Mouse (Mus musculus) ES-E14 (cell line): Measurements from ENCODE around the gene Lrmp.

Experiments
- MAFK ChIP-seq: IDR thresholded peaks from 2 replicates; pipeline ENCODE4 v1.6.1; 2014; ENCODE audit warnings: mild to moderate bottlenecking, low read depth, low read length, inconsistent platforms; ENCODE audit not compliant: insufficient read depth
- ZNF384 ChIP-seq: IDR thresholded peaks from 2 replicates; pipeline ENCODE4 v1.6.1; 2012; ENCODE audit warnings: low read depth, low read length, inconsistent platforms

GRCm38 (mm10) chr6:145136831-145137230 lies 21.4 kb downstream of the Lrmp start:
- TF ChIP-seq ZNF384 (no peak), MAFK (no peak)
